Mouse (Mus musculus) intestine, embryonic 14.5 days (tissue): ENCODE data around the gene Wdr24. TPM values are rescaled to one million over a fixed set of nuclear protein-coding genes. Genes with fewer than 3 reads are reported as not detected.
"Not testable (repeated sequence)": the region's sequence is repeated elsewhere in the genome, so short reads cannot be mapped to it uniquely, and the experiment has no call there.

Experiments
- ATAC-seq: fragments of 200-750 bp; cut with Nextera tagmentation; replicated peaks from 2 replicates; pipeline ENCODE4 v1.8.0; 2017; ENCODE audit warnings: low read depth, moderate number of reproducible peaks, moderate TSS enrichment, moderate library complexity; ENCODE audit not compliant: low FRiP score, low TSS enrichment
- DNase-seq: peaks from one replicate; pipeline ENCODE4 v3.0.0-alpha.2; 2018; ENCODE audit warnings: low spot score
- H3K27ac ChIP-seq: fragments of 300-500 bp; sonication (generic); 2 replicates; pipeline ENCODE4 v1.5.1; 2014; ENCODE audit warnings: low read depth, mild to moderate bottlenecking, control low read depth
- H3K27me3 ChIP-seq: fragments of 300-500 bp; sonication (generic); replicated peaks from 2 replicates; pipeline ENCODE4 v1.6.1; 2014; ENCODE audit warnings: low read length, control low read depth; ENCODE audit not compliant: control insufficient read depth, insufficient read depth
- H3K36me3 ChIP-seq: fragments of 300-500 bp; sonication (generic); 2 replicates; pipeline ENCODE4 v1.6.1; 2014; ENCODE audit warnings: low read length, control low read depth; ENCODE audit not compliant: control insufficient read depth, insufficient read depth
- H3K4me1 ChIP-seq: fragments of 300-500 bp; sonication (generic); replicated peaks from 2 replicates; pipeline ENCODE4 v1.6.1; 2014; ENCODE audit warnings: low read length, control low read depth, mixed read lengths; ENCODE audit not compliant: control insufficient read depth, insufficient read depth
- H3K4me2 ChIP-seq: fragments of 300-500 bp; sonication (generic); 2 replicates; pipeline ENCODE4 v1.6.1; 2014; ENCODE audit warnings: low read length
- H3K4me3 ChIP-seq: fragments of 300-500 bp; sonication (generic); 2 replicates; pipeline ENCODE4 v1.5.1; 2014; ENCODE audit warnings: low read depth, low read length, control low read depth, mixed read lengths
- H3K9ac ChIP-seq: fragments of 300-500 bp; sonication (generic); 2 replicates; pipeline ENCODE4 v1.6.1; 2014; ENCODE audit warnings: mild to moderate bottlenecking, low read length
- H3K9me3 ChIP-seq: fragments of 300-500 bp; sonication (generic); 2 replicates; pipeline ENCODE4 v1.6.1; 2016; ENCODE audit warnings: low read length, control low read depth; ENCODE audit not compliant: control insufficient read depth
- WGBS: fragments of 180-500 bp; shearing (Covaris S2); extraction: QIAGEN DNeasy Blood & Tissue Kit; methylation state at CpG from one replicate; pipeline ENCODE4 v1.1.7; 2014; 5-methylcytosine and 5-hydroxymethylcytosine counted together
- polyA plus RNA-seq: library from polyadenylated mRNA; unstranded; fragments of >200 nt; fragmentation: Nextera tagmentation; extraction: Ambion mirVana; gene quantifications from 2 replicates; pipeline ENCODE4 v1.2.1, GENCODE M21; 2014

Gene Wdr24
- polyA plus RNA-seq, 1 experiment from 2014 or later = 29.4 TPM

DNA sequence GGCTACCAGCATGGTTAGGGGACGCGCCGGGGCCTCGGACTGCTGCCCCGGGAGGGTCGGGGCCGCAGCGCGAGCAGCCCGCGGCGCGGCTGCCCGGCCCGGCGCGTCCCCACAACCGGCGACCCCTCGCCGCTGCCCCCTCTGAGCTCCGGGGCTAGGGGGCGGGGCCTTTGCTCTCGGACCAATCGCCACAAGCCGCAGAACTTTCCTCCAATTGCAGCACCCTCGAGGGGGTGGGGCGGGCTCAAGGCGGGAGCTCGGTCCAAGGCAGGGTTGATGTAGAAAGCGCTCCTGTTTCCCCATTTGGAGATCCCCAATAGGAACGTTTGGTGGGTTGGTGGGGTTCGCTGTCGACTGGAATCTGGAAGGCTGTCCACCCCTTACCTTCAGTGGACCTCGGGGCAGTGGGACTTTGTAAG lies 26.5 kb upstream of the Wdr24 start, which contains the start of gene Metrn:
Metrn (minus strand) TSS at position 186 of the 419 bp plus-strand sequence.
- H3K27ac ChIP-seq = peak within 1 kb of the TSS; percentile 47
- peak; percentile 74 for ATAC-seq
- peaks cover 4% of the 10 kb centered on the region; the same call in 1 of the 2 replicates for H3K27me3 ChIP-seq
- no peaks in the 10 kb centered on the region for H3K36me3 ChIP-seq
- peak; percentile 92 for DNase-seq
- H3K9ac ChIP-seq = peak within 1 kb of the TSS; percentile 66
- H3K4me3 ChIP-seq = peak within 1 kb of the TSS; percentile 86
- peak within 1 kb of the TSS; percentile 96 for H3K4me2 ChIP-seq
- H3K9me3 ChIP-seq = no peaks in the 10 kb centered on the region
- under 1% methylated on average over 31 of the region's 35 CpGs for WGBS
- peaks cover 24% of the 10 kb centered on the region for H3K4me1 ChIP-seq

DNA sequence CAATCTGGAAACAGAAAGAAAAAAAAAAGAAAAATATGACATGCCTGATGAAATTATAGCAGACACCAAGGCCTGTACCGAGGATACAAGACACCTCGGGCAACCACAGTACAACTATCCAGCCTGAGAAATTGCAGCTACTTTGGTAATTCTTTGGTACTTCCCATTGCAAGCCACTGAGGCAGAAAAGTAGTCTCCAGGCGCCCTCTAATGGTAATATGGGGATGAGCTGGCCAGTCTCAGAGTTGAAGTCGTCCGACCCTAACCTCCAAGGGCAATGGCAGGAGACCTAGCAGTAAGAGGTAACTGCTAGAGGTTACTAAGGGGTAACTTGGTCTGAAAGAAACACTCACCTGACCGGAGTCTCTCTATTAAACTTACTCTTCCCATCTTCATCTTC lies 22.4 kb upstream of the Wdr24 start:
- H3K9me3 ChIP-seq = no peaks in the 10 kb centered on the region
- 6% methylated on average over 6 of the region's 6 CpGs for WGBS
- no peak overlapping the region for H3K4me2 ChIP-seq
- H3K4me3 ChIP-seq = no peak overlapping the region
- no peak overlapping the region for H3K27ac ChIP-seq
- H3K4me1 ChIP-seq = peaks cover 6% of the 10 kb centered on the region
- ATAC-seq (no peak), DNase-seq (peak; percentile 72)
- H3K27me3 ChIP-seq = peaks cover 4% of the 10 kb centered on the region; the same call in 1 of the 2 replicates
- no peak overlapping the region for H3K9ac ChIP-seq
- no peaks in the 10 kb centered on the region for H3K36me3 ChIP-seq

DNA sequence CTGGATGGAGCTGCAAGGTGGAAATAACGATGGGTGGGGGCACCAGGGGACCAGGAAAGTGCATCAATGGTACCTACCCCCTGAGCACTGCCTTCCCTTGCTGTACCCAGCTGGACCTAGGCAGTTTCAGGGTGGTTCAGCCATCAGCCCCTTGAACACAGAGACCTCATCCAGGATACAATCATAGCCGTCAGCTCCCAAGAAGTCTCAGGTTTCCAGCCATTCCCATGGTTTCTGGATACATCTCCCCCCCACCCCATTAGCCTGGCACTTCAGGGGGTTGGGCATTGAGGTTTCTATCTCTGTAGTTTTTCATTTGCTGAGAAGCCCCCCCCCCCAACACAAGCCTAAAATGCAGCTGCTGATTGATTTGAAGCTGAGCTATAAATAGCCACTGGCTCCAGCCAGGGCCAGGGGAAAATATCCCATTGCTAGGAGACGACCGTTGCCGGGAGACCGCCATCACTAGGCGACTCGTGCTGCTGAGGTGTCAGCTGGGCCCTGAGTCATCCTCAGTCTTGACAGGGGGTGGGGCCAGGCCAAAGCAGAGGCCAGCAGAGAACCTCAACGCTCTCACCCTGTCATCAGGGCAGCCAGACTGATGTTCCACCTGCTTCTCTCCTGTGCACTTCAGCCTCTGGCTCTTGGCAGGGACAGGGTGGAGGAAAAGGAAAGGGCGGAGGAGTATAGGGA lies 20.5 kb upstream of the Wdr24 start:
- no peak overlapping the region for H3K27ac ChIP-seq
- no peak overlapping the region for H3K4me3 ChIP-seq
- no peaks in the 10 kb centered on the region for H3K9me3 ChIP-seq
- WGBS = 12% methylated on average over 10 of the region's 10 CpGs
- no peaks in the 10 kb centered on the region for H3K36me3 ChIP-seq
- peaks cover 4% of the 10 kb centered on the region; the same call in 1 of the 2 replicates for H3K27me3 ChIP-seq
- no peaks in the 10 kb centered on the region for H3K4me1 ChIP-seq
- H3K9ac ChIP-seq = no peak overlapping the region
- H3K4me2 ChIP-seq = no peak overlapping the region
- peak; percentile 68 for ATAC-seq
- DNase-seq = no peak

DNA sequence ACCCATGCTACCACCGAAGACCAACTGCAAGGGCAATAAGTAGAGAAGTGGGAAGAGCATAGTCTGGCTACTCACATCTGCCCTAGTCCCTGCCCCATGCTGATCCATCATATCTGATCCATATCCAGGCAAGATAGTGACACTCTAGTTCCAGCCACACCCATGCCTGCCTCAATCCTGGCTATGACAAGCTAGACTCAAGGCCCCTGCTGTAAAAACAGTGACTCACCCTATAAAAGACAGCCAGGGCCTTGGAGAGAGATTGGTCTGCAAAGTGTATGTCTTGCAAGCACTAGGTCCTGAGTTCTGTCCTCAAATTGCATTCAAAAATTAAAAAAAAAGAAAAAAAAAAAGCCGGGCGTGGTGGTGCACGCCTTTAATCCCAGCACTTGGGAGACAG lies 16.9 kb upstream of the Wdr24 start:
- no peak for ATAC-seq
- WGBS = 78% methylated on average over 4 of the region's 4 CpGs

DNA sequence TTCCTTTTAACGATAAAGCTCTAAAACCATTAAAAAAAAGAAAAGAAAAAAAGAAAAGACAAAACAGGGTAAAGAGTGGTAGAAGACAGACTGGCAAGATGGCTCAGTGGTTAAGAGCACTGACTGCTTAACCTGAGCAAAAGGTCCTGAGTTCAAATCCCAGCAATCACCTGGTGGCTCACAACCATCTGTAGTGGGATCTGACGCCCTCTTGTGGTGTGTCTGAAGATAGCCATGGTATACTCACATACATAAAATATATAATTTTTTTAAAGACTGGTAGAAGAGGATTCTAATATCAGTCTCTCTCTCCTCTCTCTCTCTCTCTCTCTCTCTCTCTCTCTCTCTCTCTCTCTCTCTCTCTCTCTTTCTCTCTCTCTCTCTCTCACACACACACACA lies 16.0 kb upstream of the Wdr24 start:
- H3K4me2 ChIP-seq, DNase-seq, H3K4me3 ChIP-seq, H3K36me3 ChIP-seq, H3K9me3 ChIP-seq, ATAC-seq, H3K9ac ChIP-seq, H3K27ac ChIP-seq: not testable (repeated sequence)
- peaks cover 28% of the 10 kb centered on the region for H3K27me3 ChIP-seq
- H3K4me1 ChIP-seq = peaks cover 12% of the 10 kb centered on the region
- whole genome bisulfite sequencing = 44% methylated on average over 2 of the region's 2 CpGs

More for the DNA sequence above, 16.9 kb upstream of the Wdr24 start:
- H3K9me3 ChIP-seq = no peaks in the 10 kb centered on the region
- no peak overlapping the region for H3K4me3 ChIP-seq
- H3K27ac ChIP-seq = no peak overlapping the region
- H3K27me3 ChIP-seq = peaks cover 30% of the 10 kb centered on the region
- no peak overlapping the region for H3K4me2 ChIP-seq
- H3K4me1 ChIP-seq = peaks cover 12% of the 10 kb centered on the region
- no peak overlapping the region for H3K9ac ChIP-seq
- DNase-seq = no peak
- H3K36me3 ChIP-seq = no peaks in the 10 kb centered on the region

DNA sequence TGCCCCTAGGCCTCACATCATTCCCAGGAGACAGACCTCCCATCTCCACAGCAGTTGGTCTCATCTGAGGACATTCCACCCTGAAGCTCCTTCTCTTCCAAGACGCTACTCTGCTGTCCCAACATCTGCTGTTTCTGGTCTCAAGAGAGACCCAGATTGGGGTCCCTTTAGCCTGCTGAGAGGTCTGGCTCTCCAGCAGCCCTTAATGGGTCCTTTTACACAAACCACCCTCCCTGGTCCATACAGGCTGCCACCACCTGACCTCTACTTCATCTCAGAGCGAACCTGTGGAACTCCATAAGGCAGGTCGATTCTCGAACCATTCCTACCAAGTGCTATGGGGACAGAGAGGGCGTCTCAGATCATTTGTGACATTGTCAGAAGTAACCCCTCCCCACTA lies 15.4 kb upstream of the Wdr24 start:
- no peak for ATAC-seq
- WGBS = 47% methylated on average over 5 of the region's 5 CpGs
- H3K4me2 ChIP-seq = peak overlapping the region; percentile 96

DNA sequence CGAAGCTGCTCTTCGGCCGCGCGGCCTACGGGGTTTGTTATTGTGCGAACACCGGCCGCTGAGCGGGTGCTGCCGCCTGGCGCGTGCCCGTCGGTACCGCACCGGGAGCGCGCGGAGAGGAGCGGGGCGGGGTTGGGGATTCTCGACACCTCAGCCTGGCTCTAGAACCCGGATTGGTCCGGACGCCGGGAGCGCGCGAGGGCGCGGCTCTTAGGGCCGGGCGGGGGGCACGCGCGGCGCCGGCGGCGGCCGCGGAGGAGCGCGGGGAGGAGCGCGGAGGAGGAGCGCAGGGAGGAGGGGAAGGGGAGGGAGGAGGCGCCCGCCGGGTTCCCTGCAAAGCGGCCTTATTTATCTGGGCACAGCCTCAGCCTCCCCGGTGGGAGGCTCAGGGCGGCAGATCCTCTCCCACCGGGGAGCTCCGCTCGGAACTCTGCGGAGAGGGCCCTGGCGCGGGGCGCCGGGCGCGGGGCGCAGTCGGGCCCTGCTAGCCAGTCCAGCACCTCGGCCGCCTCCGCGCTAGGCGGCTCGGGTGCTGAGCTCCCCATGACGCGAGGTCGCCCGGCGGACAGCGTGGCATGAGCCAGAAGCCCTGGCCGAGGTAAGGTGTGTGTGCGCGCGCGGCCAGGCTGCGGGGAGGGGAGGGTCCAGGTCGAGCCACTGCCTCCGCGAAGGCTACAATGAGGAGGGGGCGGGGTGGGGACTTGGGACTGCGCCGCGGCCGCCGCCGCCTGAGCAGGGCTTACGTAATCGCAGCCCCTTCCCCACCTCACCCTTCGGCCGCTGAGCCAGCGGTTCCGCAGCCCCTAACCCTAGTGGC lies 14.4 kb upstream of the Wdr24 start, which contains the start of gene Fbxl16:
Fbxl16 (plus strand) TSS at position 297 of the 817 bp plus-strand sequence.
- Histone ChIP-seq H3K9ac (peak within 1 kb of the TSS; percentile 53), H3K27ac (no peak within 1 kb of the TSS), H3K9me3 (no peaks in the 10 kb centered on the region), H3K4me3 (peak within 1 kb of the TSS; percentile 60), H3K36me3 (no peaks in the 10 kb centered on the region), H3K4me1 (peaks cover 12% of the 10 kb centered on the region), H3K4me2 (peak within 1 kb of the TSS; percentile 96), H3K27me3 (peaks cover 34% of the 10 kb centered on the region)
- ATAC-seq = peak; percentile 69
- WGBS = under 1% methylated on average over 89 of the region's 100 CpGs
- DNase-seq = peak; percentile 84

More for the DNA sequence above, 15.4 kb upstream of the Wdr24 start:
- no peak overlapping the region for H3K4me3 ChIP-seq
- H3K9ac ChIP-seq = no peak overlapping the region
- no peaks in the 10 kb centered on the region for H3K36me3 ChIP-seq
- peaks cover 34% of the 10 kb centered on the region for H3K27me3 ChIP-seq
- peaks cover 12% of the 10 kb centered on the region for H3K4me1 ChIP-seq
- no peak overlapping the region for H3K27ac ChIP-seq
- no peaks in the 10 kb centered on the region for H3K9me3 ChIP-seq
- no peak for DNase-seq

DNA sequence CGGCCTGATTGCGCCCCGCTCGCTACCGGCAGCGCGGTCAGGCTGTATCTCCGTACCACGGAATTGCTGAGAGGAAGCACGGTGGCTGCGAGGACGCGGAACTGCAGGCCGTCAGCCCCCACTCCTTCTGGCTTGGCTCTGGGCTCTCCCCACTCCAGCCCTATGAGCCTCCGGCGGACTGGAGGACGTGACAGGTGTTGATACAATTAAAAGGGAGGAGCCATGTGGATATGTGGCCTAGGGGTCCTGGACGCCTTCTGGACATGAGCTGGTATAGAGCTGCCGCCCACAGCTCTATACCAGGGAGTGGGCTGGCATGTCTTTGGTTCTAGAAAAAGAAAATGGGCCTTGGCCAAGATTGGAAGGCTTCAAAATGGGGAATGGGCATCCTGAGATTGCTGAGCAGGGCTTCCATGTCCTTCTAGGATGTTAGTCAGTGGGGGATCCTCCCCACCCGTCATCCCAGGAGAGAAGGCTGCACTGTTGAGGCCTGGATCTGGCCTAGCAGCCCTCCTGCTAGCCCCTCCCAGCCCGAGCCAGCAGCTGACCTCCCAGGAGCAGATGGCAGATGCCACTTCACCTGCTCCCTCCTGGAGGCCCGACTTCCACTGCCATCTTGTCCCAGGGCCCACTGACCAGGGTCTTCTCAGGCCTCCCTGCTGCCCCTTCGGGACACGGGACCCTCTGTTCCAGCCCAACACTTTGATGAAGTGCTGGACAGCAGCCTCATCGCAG lies 13.7 kb upstream of the Wdr24 start:
- Histone ChIP-seq H3K4me1 (peaks cover 12% of the 10 kb centered on the region), H3K27ac (no peak overlapping the region), H3K9me3 (no peaks in the 10 kb centered on the region), H3K36me3 (no peaks in the 10 kb centered on the region), H3K4me2 (peak overlapping the region; percentile 96), H3K27me3 (peaks cover 34% of the 10 kb centered on the region), H3K9ac (peak overlapping the region; percentile 53), H3K4me3 (peak overlapping the region; percentile 60)
- ATAC-seq (no peak), DNase-seq (no peak)
- 4% methylated on average over 21 of the region's 25 CpGs for WGBS
